Mouse (Mus musculus): ENCODE data around the gene Zfp982. TPM values are rescaled to one million over a fixed set of nuclear protein-coding genes. Genes with fewer than 3 reads are reported as not detected.

The Zfp982 gene
- polyA plus RNA-seq (2012; rRNA removed), result 3.4 and 3.6 TPM in 2 replicates

GRCm38 (mm10) chr4:147492117-147492516 is at the start of gene Zfp982:
Gene Zfp982 (plus strand): TSS chr4:147492417.

GRCm38 (mm10) chr4:147539918-147540317 is 47.7 kb downstream of the Zfp982 start, which contains the start of gene Gm16503:
Gene Gm16503 (plus strand): TSS chr4:147540218.

GRCm38 (mm10) chr4:147553071-147553470 is 60.9 kb downstream of the Zfp982 start, which contains the start of gene Zfp985:
Gene Zfp985 (plus strand): TSS chr4:147553277.

Other genes starting within 250 kb of the Zfp982 start
- 0.06 TPM in 1 of 2 replicates, not detected in the other for gene Zfp988, start 186.7 kb upstream of the Zfp982 start, polyA plus RNA-seq (2012; rRNA removed)
- not detected in 2 replicates for gene Zfp978, start 131.1 kb upstream of the Zfp982 start, polyA plus RNA-seq (2012; rRNA removed)
- 0.58 and 1.3 TPM in 2 replicates for gene Gm16503, start 47.8 kb downstream of the Zfp982 start, polyA plus RNA-seq (2012; rRNA removed)
- 0.02 and 0.06 TPM in 2 replicates for gene Zfp985, start 60.9 kb downstream of the Zfp982 start, polyA plus RNA-seq (2012; rRNA removed)
- gene Zfp979, start 150.1 kb downstream of the Zfp982 start, polyA plus RNA-seq (2012; rRNA removed), result 1.3 and 2.2 TPM in 2 replicates
- not detected in 2 replicates for gene Zfp534, start 210.1 kb downstream of the Zfp982 start, polyA plus RNA-seq (2012; rRNA removed)